Mouse (Mus musculus): ENCODE measurements around the gene Defb7.

GRCm38 (mm10) chr8:19446378-19446777, 48.5 kb upstream of the Defb7 start:
- no peak for TF ChIP-seq CTCF (IDR thresholded peaks at IDR 0.05; ENCODE audit: insufficient read depth, low read length)
- TF ChIP-seq POLR2A (IDR thresholded peaks at IDR 0.05; ENCODE audit: borderline replicate concordance, extremely low read depth, low read depth, low read length): no peak
